Comparison of ENCODE assay signal across 10 mouse cellular contexts in the genomic region with DNA sequence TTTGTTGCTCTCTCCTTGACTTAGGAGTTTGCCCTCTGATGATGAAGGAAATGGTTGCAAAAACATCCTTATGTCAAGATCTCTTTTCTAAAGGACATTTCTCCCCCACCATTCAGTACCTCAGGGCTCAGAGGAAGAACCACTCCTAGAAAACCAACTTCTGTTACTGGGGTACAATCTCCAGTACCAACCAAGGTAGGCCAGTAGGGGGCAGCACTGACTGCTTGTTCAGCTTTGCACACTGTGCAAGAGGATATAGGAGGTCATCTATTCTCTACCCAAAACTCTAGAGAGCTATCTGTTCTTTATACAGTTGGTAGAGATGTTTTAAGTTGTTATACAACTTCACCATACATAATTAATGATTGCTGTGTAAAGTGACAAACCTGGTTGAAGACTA. TPM values are rescaled to one million over a fixed set of nuclear protein-coding genes. Genes with fewer than 3 reads are reported as not detected.
A peak's percentile ranks its signal among the peaks of the same experiment; 100 is the strongest.
DNase-seq lines count a peak whose midpoint lies in the region; ATAC-seq and TF ChIP-seq lines count a peak whose summit lies in the region.
"Had no signal": no experiment of that assay in that cellular context is flagged by ENCODE, and none has a peak within 500 bp of the region (broad histone marks: within the 10 kb centered on the region; RNA-seq: fewer than 3 reads in every experiment).

No protein-coding gene starts in this region.

- no peak for ATAC-seq in hindbrain, postnatal 0 days
- ATAC-seq in hindbrain, embryonic 14.5 days (ENCODE audit: low FRiP score) = no peak
- ATAC-seq in megakaryocyte-erythroid progenitor cell, adult 5-6 weeks (replicated peaks; ENCODE audit: low FRiP score, low TSS enrichment, poor library complexity, severe bottlenecking) = peak; percentile 65
- ATAC-seq in inflammation-experienced regulatory T-cells, adult 6 months = no peak

- H3K4me3 ChIP-seq in hindbrain, postnatal 0 days (ENCODE audit: low read length) = no peak overlapping the region
- H3K4me3 ChIP-seq in hindbrain, embryonic 14.5 days (replicated peaks; ENCODE audit: low read length) = no peak overlapping the region
- no peak overlapping the region for H3K4me3 ChIP-seq in gastrocnemius, adult 2 months
- H3K4me3 ChIP-seq: hindbrain, embryonic 15.5 days; myocyte had no signal

- H3K4me1 ChIP-seq in hindbrain, postnatal 0 days (ENCODE audit: insufficient read depth, low read length) = no peaks in the 10 kb centered on the region
- no peaks in the 10 kb centered on the region for H3K4me1 ChIP-seq in hindbrain, embryonic 14.5 days (replicated peaks; ENCODE audit: control insufficient read depth, insufficient read depth, low read length)
- H3K4me1 ChIP-seq: hindbrain, embryonic 15.5 days had no signal

- no peak overlapping the region for H3K9ac ChIP-seq in hindbrain, postnatal 0 days (replicated peaks; ENCODE audit: low read length)
- H3K9ac ChIP-seq in hindbrain, embryonic 14.5 days = no peak overlapping the region
- H3K9ac ChIP-seq: hindbrain, embryonic 15.5 days had no signal

- peak; percentile 60 for TF ChIP-seq CTCF in hindbrain, postnatal 0 days (IDR thresholded peaks at IDR 0.05; ENCODE audit: low read depth)
- TF ChIP-seq CTCF in gastrocnemius, adult 2 months (IDR thresholded peaks at IDR 0.05) = peak; percentile 85

- no peaks in the 10 kb centered on the region for H3K27me3 ChIP-seq in hindbrain, postnatal 0 days (ENCODE audit: insufficient read depth, low read length)
- H3K27me3 ChIP-seq in hindbrain, embryonic 14.5 days (ENCODE audit: control insufficient read depth, insufficient read depth, low read length) = no peaks in the 10 kb centered on the region
- H3K27me3 ChIP-seq: hindbrain, embryonic 15.5 days had no signal

- no peak overlapping the region for H3K27ac ChIP-seq in hindbrain, postnatal 0 days
- no peak overlapping the region for H3K27ac ChIP-seq in hindbrain, embryonic 14.5 days
- H3K27ac ChIP-seq in gastrocnemius, adult 2 months = no peak overlapping the region
- H3K27ac ChIP-seq: hindbrain, embryonic 15.5 days had no signal

- no peaks in the 10 kb centered on the region for H3K9me3 ChIP-seq in hindbrain, postnatal 0 days (ENCODE audit: low read length)
- H3K9me3 ChIP-seq in hindbrain, embryonic 14.5 days (ENCODE audit: control insufficient read depth, low read length) = no peaks in the 10 kb centered on the region
- H3K9me3 ChIP-seq: hindbrain, embryonic 15.5 days had no signal

- no peak for DNase-seq in hindbrain, postnatal 0 days (ENCODE audit: low spot score)
- no peak for DNase-seq in hindbrain, embryonic 14.5 days (ENCODE audit: low spot score)
- DNase-seq in ES-CJ7 (ENCODE audit: low read depth, low spot score) = peak; percentile 63
- DNase-seq in cerebellum, adult 18-20 months = peak; percentile 37 to 61
- DNase-seq in gastrocnemius, adult 2 months = peak; percentile 76
- peak; percentile 6 to 73 for DNase-seq in layer of hippocampus, adult 18-20 months (ENCODE audit: low spot score in 2 of 2)

- intact Hi-C loops in gastrocnemius, adult 2 months (cut with DNase I) = loop anchor here (2.0 kb wide), 1 partner anchor 365 kb away; no protein-coding TSS in a partner anchor

- H3K4me2 ChIP-seq in hindbrain, postnatal 0 days (ENCODE audit: low read depth, low read length) = no peak overlapping the region
- no peak overlapping the region for H3K4me2 ChIP-seq in hindbrain, embryonic 14.5 days (replicated peaks)
- H3K4me2 ChIP-seq: hindbrain, embryonic 15.5 days had no signal

- no peaks in the 10 kb centered on the region for H3K36me3 ChIP-seq in hindbrain, postnatal 0 days (ENCODE audit: insufficient read depth, low read length)
- no peaks in the 10 kb centered on the region for H3K36me3 ChIP-seq in hindbrain, embryonic 14.5 days (replicated peaks; ENCODE audit: control insufficient read depth, insufficient read depth)
- H3K36me3 ChIP-seq: hindbrain, embryonic 15.5 days had no signal

RNA-seq across cellular contexts. Expression of a gene that starts 22.9 kb away (rescaled TPM):
- 3.3 and 5.9 TPM in 2 replicates for total RNA-seq in hindbrain, postnatal 0 days (2014; rRNA removed)
- polyA plus RNA-seq in hindbrain, postnatal 0 days (2015; fragmentation: Nextera tagmentation; extraction: Ambion mirVana) = 1.2 and 1.7 TPM in 2 replicates
- polyA plus RNA-seq in hindbrain, embryonic 14.5 days (2014; fragmentation: Nextera tagmentation; extraction: Ambion mirVana) = 1.4 and 1.8 TPM in 2 replicates
- total RNA-seq in gastrocnemius, adult 2 months (2021) = 1 to 10 TPM in 1 of 2 experiments, under 1 TPM in 1; 0.46 to 1.1 TPM
- 1 to 10 TPM in 1 of 2 experiments, under 1 TPM in 1; 0.81 to 2.0 TPM for total RNA-seq in layer of hippocampus, adult 18-20 months (2021)
- 0.28 TPM in 1 of 2 replicates, not detected in the other for total RNA-seq in megakaryocyte-erythroid progenitor cell, adult 5-6 weeks (2014; fragmentation: Nextera tagmentation)
- not detected in 2 replicates for total RNA-seq in megakaryocyte-erythroid progenitor cell, adult 5-6 weeks (2017)
- polyA plus RNA-seq in inflammation-experienced regulatory T-cells, adult 6 months (2017; shearing (Covaris generic)) = not detected

Comparison
In these comparisons a context has a peak if more than half of its experiments do, and no peak if none do; other contexts are left out.
1. DNase-seq: peak in ES-CJ7 (single experiment), cerebellum, adult 18-20 months (2 of 2), gastrocnemius, adult 2 months (single experiment) and layer of hippocampus, adult 18-20 months (2 of 2); none in hindbrain, postnatal 0 days (single experiment) and hindbrain, embryonic 14.5 days (single experiment).